Mouse (Mus musculus) left cerebral cortex, postnatal 10 days (tissue): ENCODE results near the gene Gm7980. TPM values are rescaled to one million over a fixed set of nuclear protein-coding genes. Genes with fewer than 3 reads are reported as not detected.
"Not testable (repeated sequence)": the region's sequence is repeated elsewhere in the genome, so short reads cannot be mapped to it uniquely, and the experiment has no call there.

Source experiments
- DNase-seq, 2 experiments: peaks; one replicate each; pipeline ENCODE4 v3.0.0; 2021 to 2022; ENCODE audit warnings: low spot score in 2 of 2, mixed read lengths in 1 of 2; ENCODE audit errors: extremely low spot score in 1 of 2
- intact Hi-C: fragments of 180-260 bp; cut with DNase I; formaldehyde crosslinking; loops from one replicate; pipeline ENCODE4 v1.15.1; 2025
- total RNA-seq, 2 experiments: library from RNA; stranded (reverse); gene quantifications; 2 replicates each; pipeline ENCODE4 v1.2.3; 2021

Gene Gm7980
- total RNA-seq, result not detected

DNA sequence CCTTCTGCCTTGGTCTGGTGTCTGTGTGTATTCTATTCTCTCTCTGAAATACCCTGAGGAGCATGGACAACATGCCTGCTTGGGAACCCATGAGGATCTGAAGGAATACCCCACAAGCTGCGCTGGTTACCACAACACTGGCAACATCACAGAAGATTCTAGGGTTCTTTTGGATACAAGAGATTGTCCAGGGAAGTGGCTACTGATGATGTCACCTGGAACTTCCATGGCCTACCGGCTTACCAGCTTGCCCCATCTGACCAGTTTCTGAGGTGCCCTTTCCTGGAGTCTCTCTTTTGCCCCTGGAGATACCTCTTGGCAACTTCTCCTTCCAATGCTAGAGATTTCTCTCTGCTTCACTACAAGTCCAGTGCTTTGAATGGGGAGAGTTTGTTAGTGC lies at the start of gene Gm7980:
Gene Gm7980, minus strand, starts transcription at position 101 of the 400 bp plus-strand sequence.
- intact Hi-C loops, DNase-seq: not testable (repeated sequence)

DNA sequence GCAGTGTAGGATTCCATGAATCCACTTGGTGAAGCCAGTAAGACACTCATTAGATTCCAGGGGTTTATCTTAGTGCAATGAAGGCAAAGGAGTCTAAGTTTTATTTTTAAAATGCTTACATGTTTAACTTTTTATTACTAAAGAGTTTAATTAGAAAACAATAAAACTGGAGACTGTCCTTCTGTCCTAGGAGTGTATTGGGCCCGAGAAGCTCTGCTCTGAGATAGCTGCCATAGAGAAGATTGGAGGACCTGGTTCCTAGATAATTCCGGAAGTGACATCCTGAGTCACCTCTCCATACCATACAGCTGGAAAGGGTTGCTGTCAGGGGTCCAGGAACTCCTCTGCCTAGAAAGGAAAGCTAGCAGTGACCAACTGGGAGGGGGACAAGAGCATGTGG lies 36.6 kb upstream of the Gm7980 start, which contains the start of gene 1700024B05Rik:
Gene 1700024B05Rik, plus strand, starts transcription at position 301 of the 400 bp plus-strand sequence.
- intact Hi-C loops, DNase-seq: not testable (repeated sequence)

DNA sequence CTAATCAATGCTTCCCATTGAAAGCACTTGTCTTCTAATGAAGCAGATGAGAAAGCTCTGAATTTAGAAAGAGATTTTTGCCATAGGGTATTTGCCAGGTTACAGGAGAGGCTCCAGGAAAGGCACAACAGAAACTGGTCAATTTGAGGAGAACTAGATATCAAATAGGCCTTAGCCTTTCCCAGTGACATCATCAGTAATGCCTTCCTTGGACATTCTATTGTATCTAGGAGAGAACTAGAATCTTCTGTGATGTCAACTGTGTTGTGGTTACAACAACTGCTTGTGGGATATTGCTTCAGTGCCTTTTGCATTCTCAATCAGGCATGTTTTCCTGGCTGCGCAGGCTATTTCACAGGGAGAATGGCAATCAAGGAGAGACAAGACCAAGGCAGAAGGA lies 17.6 kb upstream of the Gm7980 start, which contains the start of gene 1700049E17Rik1:
Gene 1700049E17Rik1, plus strand, starts transcription at position 301 of the 400 bp plus-strand sequence.
- DNase-seq, intact Hi-C loops: not testable (repeated sequence)

Other genes starting within 250 kb of the Gm7980 start
- not detected for gene Gm8068, start 205.4 kb downstream of the Gm7980 start, total RNA-seq
- not detected for gene Gm7929, start 156.7 kb downstream of the Gm7980 start, total RNA-seq
- not detected for gene Gm47189, start 134.8 kb downstream of the Gm7980 start, total RNA-seq
- gene 1700049E17Rik1, start 17.7 kb upstream of the Gm7980 start, total RNA-seq, result not detected
- gene 1700024B05Rik, start 36.7 kb upstream of the Gm7980 start, total RNA-seq, result not detected
- gene Gm6401, start 60.6 kb upstream of the Gm7980 start, total RNA-seq, result not detected
- gene Gm3543, start 76.0 kb upstream of the Gm7980 start, total RNA-seq, result 1 to 10 TPM in 1 of 2 experiments, under 1 TPM in 1; 0.88 to 2.3 TPM
- not detected for gene Gm7951, start 210.1 kb upstream of the Gm7980 start, total RNA-seq